Mouse (Mus musculus): ENCODE data around the gene Tecpr1. TPM values are rescaled to one million over a fixed set of nuclear protein-coding genes. Genes with fewer than 3 reads are reported as not detected.

The Tecpr1 gene
- total and polyA plus RNA-seq, 3 experiments: 2.8 to 6.2 (median 6.0) TPM

DNA sequence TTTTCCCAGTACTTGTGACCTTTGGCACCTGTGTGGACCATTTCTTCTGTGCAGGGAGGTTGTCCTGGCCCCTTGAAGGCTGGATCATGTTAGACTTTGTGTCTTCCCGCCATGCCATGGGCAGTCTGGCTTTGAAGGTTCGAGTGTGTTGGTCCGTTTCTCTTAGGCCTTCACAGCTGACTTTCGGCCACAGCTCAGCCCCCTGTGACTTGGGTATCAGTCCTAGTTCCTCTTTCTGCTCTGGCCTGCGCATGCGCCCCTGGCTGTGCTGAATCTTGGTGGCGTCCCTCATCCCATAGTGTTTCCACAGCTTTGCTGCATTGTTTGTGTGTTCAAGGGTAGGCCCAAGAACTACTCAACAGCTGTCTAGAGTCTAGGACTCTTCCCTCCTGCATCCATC lies 42.2 kb downstream of the Tecpr1 start:
- H3K4me1 ChIP-seq (ENCODE audit: control insufficient read depth in 1 of 2, insufficient read depth in 2 of 2): peaks cover 26 to 51% of the 10 kb centered on the region in 2 experiments
- H3K4me3 ChIP-seq (replicated peaks in 1 of 3; ENCODE audit: low read depth in 2 of 3, low read length in 2 of 3, poor library complexity in 1 of 3): peak overlapping the region in 1 of 3 experiments; percentile 28
- H3K9me3 ChIP-seq (replicated peaks; ENCODE audit: low read length): no peaks in the 10 kb centered on the region
- H3K27me3 ChIP-seq (replicated peaks): no peaks in the 10 kb centered on the region
- in situ Hi-C loops (cut with MboI; ENCODE audit: low pct_ligation_motif_present, low pct_unique_long_range_greater_than_20kb, low sequenced_read_pairs): no loop called here
- H3K27ac ChIP-seq (ENCODE audit: insufficient read depth, low read depth): peak overlapping the region; percentile 45; the same call in 1 of the 2 replicates
- no peaks in the 10 kb centered on the region for H3K79me2 ChIP-seq (replicated peaks; ENCODE audit: control insufficient read depth, extremely low read depth, insufficient read depth, poor library complexity, severe bottlenecking)
- DNase-seq (ENCODE audit: extremely low read depth): peak; percentile 97
- H3K9ac ChIP-seq (ENCODE audit: insufficient read depth, low read depth): no peak overlapping the region
- dilution Hi-C loops (cut with MboI; ENCODE audit: extremely low pct_ligation_motif_present, extremely low pct_unique_long_range_greater_than_20kb, low sequenced_read_pairs): no loop called here
- TF ChIP-seq HCFC1 (IDR thresholded peaks at IDR 0.05; ENCODE audit: low read depth, low read length): peak; percentile 49; the same call in 1 of the 2 replicates
- TF ChIP-seq IRF4 (IDR thresholded peaks at IDR 0.05; ENCODE audit: low read depth, low read length): peak; percentile 99
- no peak for TF ChIP-seq POLR2A (IDR thresholded peaks at IDR 0.05; ENCODE audit: low read depth, low read length)
- TF ChIP-seq MAZ (IDR thresholded peaks at IDR 0.05; ENCODE audit: low read depth, low read length): 0 out of 2 replicates have a peak, but pooled peaks have one; percentile 56
- TF ChIP-seq MXI1 (IDR thresholded peaks at IDR 0.05; ENCODE audit: low read depth, low read length): peak; percentile 78
- TF ChIP-seq GABPA (IDR thresholded peaks at IDR 0.05; ENCODE audit: insufficient replicate concordance, low read depth, low read length): no peak
- no peak for TF ChIP-seq CHD1 (IDR thresholded peaks at IDR 0.05; ENCODE audit: low read depth, low read length)
- peak; percentile 57; the same call in 1 of the 2 replicates for TF ChIP-seq MAFK (IDR thresholded peaks at IDR 0.05; ENCODE audit: insufficient replicate concordance, low read length)
- TF ChIP-seq E2F4 (IDR thresholded peaks at IDR 0.05; ENCODE audit: insufficient replicate concordance, low read depth, low read length): peak; percentile 96
- peak; percentile 96 for TF ChIP-seq ETS1 (conservative IDR thresholded peaks at IDR 0.05; ENCODE audit: low read depth, low read length)
- TF ChIP-seq UBTF (IDR thresholded peaks at IDR 0.05; ENCODE audit: low read depth, low read length): 0 out of 2 replicates have a peak, but pooled peaks have one; percentile 59
- no peak for TF ChIP-seq PAX5 (IDR thresholded peaks at IDR 0.05; ENCODE audit: low read length)
- peak; percentile 100 for TF ChIP-seq NRF1 (IDR thresholded peaks at IDR 0.05; ENCODE audit: low read depth, low read length)
- no peak; the same call in none of the 2 replicates for TF ChIP-seq RAD21 (IDR thresholded peaks at IDR 0.05; ENCODE audit: low read depth, low read length)
- TF ChIP-seq SIN3A (IDR thresholded peaks at IDR 0.05; ENCODE audit: low read length): peak; percentile 99
- no peak for TF ChIP-seq JUN (IDR thresholded peaks at IDR 0.05; ENCODE audit: insufficient read depth, low read depth, low read length)
- TF ChIP-seq TBP (conservative IDR thresholded peaks at IDR 0.05; ENCODE audit: low read depth, low read length): no peak
- TF ChIP-seq BHLHE40 (IDR thresholded peaks at IDR 0.05; ENCODE audit: low read depth, low read length): peak; percentile 86
- peak; percentile 95 for TF ChIP-seq EP300 (IDR thresholded peaks at IDR 0.05; ENCODE audit: low read length)
- no peak for TF ChIP-seq ZMIZ1 (IDR thresholded peaks at IDR 0.05; ENCODE audit: low read depth, low read length)
- peak; percentile 88 for TF ChIP-seq MEF2A (IDR thresholded peaks at IDR 0.05; ENCODE audit: borderline replicate concordance, low read depth, low read length)
- 0 out of 2 replicates have a peak, but pooled peaks have one; percentile 64 for TF ChIP-seq KAT2A (IDR thresholded peaks at IDR 0.05; ENCODE audit: insufficient replicate concordance, low read length)
- peak; percentile 81 for TF ChIP-seq MAX (IDR thresholded peaks at IDR 0.05; ENCODE audit: low read length)
- TF ChIP-seq CHD2 (IDR thresholded peaks at IDR 0.05; ENCODE audit: low read length): peak; percentile 70
- no peak for TF ChIP-seq USF1 (IDR thresholded peaks at IDR 0.05; ENCODE audit: low read depth, low read length)
- no peak for TF ChIP-seq POLR2AphosphoS2 (IDR thresholded peaks at IDR 0.05; ENCODE audit: low read depth, low read length)
- no peak for TF ChIP-seq ZC3H11A (IDR thresholded peaks at IDR 0.05; ENCODE audit: low read depth, low read length)
- peak; percentile 81; the same call in 1 of the 2 replicates for TF ChIP-seq MYC (IDR thresholded peaks at IDR 0.05; ENCODE audit: low read depth, low read length)
- peak; percentile 65 for TF ChIP-seq ELF1 (IDR thresholded peaks at IDR 0.05; ENCODE audit: low read depth, low read length)
- TF ChIP-seq TCF12 (IDR thresholded peaks at IDR 0.05; ENCODE audit: low read depth, low read length): peak; percentile 93
- TF ChIP-seq USF2 (conservative IDR thresholded peaks at IDR 0.05; ENCODE audit: low read depth, low read length): no peak
- no peak for TF ChIP-seq ZNF384 (IDR thresholded peaks at IDR 0.05; ENCODE audit: low read depth, low read length)
- no peak; the same call in 1 of the 2 replicates for TF ChIP-seq SMC3 (IDR thresholded peaks at IDR 0.05; ENCODE audit: low read depth, low read length)
- TF ChIP-seq CTCF (conservative IDR thresholded peaks at IDR 0.05 in 1 of 2, IDR thresholded peaks at IDR 0.05 in 1 of 2; ENCODE audit: low read depth in 2 of 2, low read length in 2 of 2): no peak
- TF ChIP-seq RCOR1 (conservative IDR thresholded peaks at IDR 0.05; ENCODE audit: low read depth, low read length): peak; percentile 90
- peak; percentile 40; the same call in 1 of the 2 replicates for TF ChIP-seq NELFE (IDR thresholded peaks at IDR 0.05; ENCODE audit: low read depth, low read length)
- TF ChIP-seq ZKSCAN1 (IDR thresholded peaks at IDR 0.05; ENCODE audit: borderline replicate concordance, low read depth, low read length): no peak
- TF ChIP-seq JUND (conservative IDR thresholded peaks at IDR 0.05; ENCODE audit: low read depth, low read length): 0 out of 2 replicates have a peak, but pooled peaks have one; percentile 30
- H3K4me2 ChIP-seq (ENCODE audit: insufficient read depth, low read depth, poor library complexity, severe bottlenecking): 0 out of 2 replicates have a peak overlapping the region, but pooled peaks have one; percentile 52
- H3K36me3 ChIP-seq (replicated peaks in 1 of 2; ENCODE audit: control insufficient read depth in 1 of 2, insufficient read depth in 1 of 2, low read length in 1 of 2): peaks cover 21 to 76% of the 10 kb centered on the region in 2 experiments
